Mouse (Mus musculus): Measurements from ENCODE around the gene Scn4a. TPM values are rescaled to one million over a fixed set of nuclear protein-coding genes. Genes with fewer than 3 reads are reported as not detected.

Gene Scn4a
- polyA plus RNA-seq (2012; ENCODE audit: low replicate concordance) = 1.7 and 4.3 TPM in 2 replicates

GRCm38 (mm10) chr11:106353188-106353587, at the start of gene Scn4a:
TSS of gene Scn4a (minus strand) at chr11:106353288.

GRCm38 (mm10) chr11:106387791-106388216, 34.7 kb upstream of the Scn4a start, which contains the start of gene Icam2:
TSS of gene Icam2 (minus strand) at chr11:106388075.

GRCm38 (mm10) chr11:106365366-106365765, 12.3 kb upstream of the Scn4a start, which contains the start of gene Prr29:
TSS of gene Prr29 (plus strand) at chr11:106365472.

GRCm38 (mm10) chr11:106314333-106314812, 38.7 kb downstream of the Scn4a start, which contains the start of gene Cd79b:
TSS of gene Cd79b (minus strand) at chr11:106314762.

GRCm38 (mm10) chr11:106301765-106302164, 51.3 kb downstream of the Scn4a start, which contains the start of gene Gh:
TSS of gene Gh (minus strand) at chr11:106301865.

GRCm38 (mm10) chr11:106276454-106276853, 76.6 kb downstream of the Scn4a start, which contains the start of gene Tcam1:
TSS of gene Tcam1 (plus strand) at chr11:106276672.

GRCm38 (mm10) chr11:106272644-106273310, 80.3 kb downstream of the Scn4a start, which contains the start of gene Smarcd2:
TSS of gene Smarcd2 (minus strand) at chr11:106272972.

Other genes starting within 250 kb of the Scn4a start
- gene Gm10840, start 192.4 kb downstream of the Scn4a start, polyA plus RNA-seq (2012; ENCODE audit: low replicate concordance) = not detected in 2 replicates
- 806 and 995 TPM in 2 replicates for gene Limd2, start 192.4 kb downstream of the Scn4a start, polyA plus RNA-seq (2012; ENCODE audit: low replicate concordance)
- gene Strada, start 151.1 kb downstream of the Scn4a start, polyA plus RNA-seq (2012; ENCODE audit: low replicate concordance) = 75.0 and 75.7 TPM in 2 replicates
- 3.1 and 4.1 TPM in 2 replicates for gene Ccdc47, start 136.9 kb downstream of the Scn4a start, polyA plus RNA-seq (2012; ENCODE audit: low replicate concordance)
- gene Ddx42, start 136.4 kb downstream of the Scn4a start, polyA plus RNA-seq (2012; ENCODE audit: low replicate concordance) = 19.5 and 27.8 TPM in 2 replicates
- gene Ftsj3, start 97.2 kb downstream of the Scn4a start, polyA plus RNA-seq (2012; ENCODE audit: low replicate concordance) = 2.7 and 11.3 TPM in 2 replicates
- 8.6 and 32.2 TPM in 2 replicates for gene Psmc5, start 97.1 kb downstream of the Scn4a start, polyA plus RNA-seq (2012; ENCODE audit: low replicate concordance)
- gene Smarcd2, start 80.3 kb downstream of the Scn4a start, polyA plus RNA-seq (2012; ENCODE audit: low replicate concordance) = 85.2 and 128 TPM in 2 replicates
- gene Tcam1, start 76.6 kb downstream of the Scn4a start, polyA plus RNA-seq (2012; ENCODE audit: low replicate concordance) = 0.03 and 0.15 TPM in 2 replicates
- gene Gh, start 51.4 kb downstream of the Scn4a start, polyA plus RNA-seq (2012; ENCODE audit: low replicate concordance) = 0.91 TPM in 1 of 2 replicates, not detected in the other
- 300 and 616 TPM in 2 replicates for gene Cd79b, start 38.5 kb downstream of the Scn4a start, polyA plus RNA-seq (2012; ENCODE audit: low replicate concordance)
- gene Prr29, start 12.2 kb upstream of the Scn4a start, polyA plus RNA-seq (2012; ENCODE audit: low replicate concordance) = 0.76 and 1.2 TPM in 2 replicates
- 47.3 and 66.7 TPM in 2 replicates for gene Icam2, start 34.8 kb upstream of the Scn4a start, polyA plus RNA-seq (2012; ENCODE audit: low replicate concordance)
- 10.3 and 27.7 TPM in 2 replicates for gene Ern1, start 134.6 kb upstream of the Scn4a start, polyA plus RNA-seq (2012; ENCODE audit: low replicate concordance)

All from hematopoietic multipotent progenitor cell, adult 10-12 weeks (in vitro differentiated cells).